Mouse (Mus musculus): ENCODE data around the gene Pmf1. TPM values are rescaled to one million over a fixed set of nuclear protein-coding genes. Genes with fewer than 3 reads are reported as not detected.
"Not testable (repeated sequence)": the region's sequence is repeated elsewhere in the genome, so short reads cannot be mapped to it uniquely, and the experiment has no call there.

Pmf1 gene
- total and polyA plus RNA-seq, 2 experiments, result 12.9 to 68.1 TPM

DNA sequence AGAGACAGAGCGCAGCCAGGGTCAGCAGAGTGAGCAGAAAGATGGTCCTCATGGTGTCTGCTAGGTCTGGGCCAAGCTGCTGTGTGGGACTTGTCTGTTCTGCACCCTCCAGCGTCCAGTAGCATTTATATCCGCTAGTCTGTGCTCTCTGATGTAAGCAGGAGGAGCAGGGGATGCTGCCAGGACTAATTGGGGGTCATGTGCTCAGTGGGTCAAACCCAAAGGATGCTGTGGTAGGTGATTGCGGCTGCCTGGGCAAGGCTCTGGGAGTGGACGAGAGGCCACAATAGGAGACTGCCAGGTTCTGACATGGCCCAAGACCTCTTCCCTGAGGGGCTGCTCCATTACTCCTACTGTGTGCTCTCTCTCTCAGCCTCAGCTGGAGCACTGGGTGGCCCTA, 25.8 kb downstream of the Pmf1 start, which contains the start of gene Bglap:
Gene Bglap, minus strand, starts transcription at position 101 of the 400 bp plus-strand sequence.
- no peak within 1 kb of the TSS for H3K9ac ChIP-seq (ENCODE audit: low read depth, low read length)
- H3K27me3 ChIP-seq (ENCODE audit: control insufficient read depth, insufficient read depth, low read length), result no peaks in the 10 kb centered on the region
- no peaks in the 10 kb centered on the region for H3K36me3 ChIP-seq (ENCODE audit: control insufficient read depth, insufficient read depth, low read length)
- no peak within 1 kb of the TSS for H3K27ac ChIP-seq (replicated peaks; ENCODE audit: insufficient read depth, low read depth, low read length)
- no peak for DNase-seq (ENCODE audit: extremely low read depth, low read depth, low spot score)
- no peak within 1 kb of the TSS for H3K4me3 ChIP-seq (ENCODE audit: insufficient read depth, low read depth, low read length)
- TF ChIP-seq CTCF (IDR thresholded peaks at IDR 0.05; ENCODE audit: low read depth, low read length) (no peak), POLR2A (IDR thresholded peaks at IDR 0.05; ENCODE audit: extremely low read depth, insufficient read depth, low read length) (no peak)
- no peaks in the 10 kb centered on the region for H3K79me2 ChIP-seq (ENCODE audit: control insufficient read depth, insufficient read depth, low read length)
- H3K4me1 ChIP-seq (ENCODE audit: control insufficient read depth, insufficient read depth, low read length), result no peaks in the 10 kb centered on the region
- WGBS, result 74% methylated on average over 5 of the region's 5 CpGs

DNA sequence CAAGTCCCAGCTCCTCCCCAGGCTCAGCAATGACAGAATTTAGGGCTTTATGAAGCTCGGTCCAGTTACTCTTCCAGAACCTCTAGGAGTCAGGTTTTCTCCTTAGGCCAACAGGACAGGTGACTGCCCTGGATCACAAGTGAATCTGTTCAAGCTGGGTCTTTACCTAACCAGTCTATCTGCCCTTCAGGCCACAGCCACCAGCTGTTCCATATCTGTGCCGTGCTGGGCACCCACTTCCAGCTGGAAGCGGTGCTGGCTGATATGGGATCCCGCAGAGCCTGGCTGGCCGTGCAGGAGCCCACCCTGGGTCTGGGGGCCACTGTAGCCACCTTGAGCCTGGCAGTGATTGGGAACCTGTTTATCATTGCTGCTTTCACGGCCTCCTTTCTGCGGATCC, 27.7 kb downstream of the Pmf1 start:
- not testable (repeated sequence) for H3K4me1 ChIP-seq (ENCODE audit: control insufficient read depth, insufficient read depth, low read length); H3K9ac ChIP-seq (ENCODE audit: low read depth, low read length); H3K4me3 ChIP-seq (ENCODE audit: insufficient read depth, low read depth, low read length); DNase-seq (ENCODE audit: extremely low read depth, low read depth, low spot score); H3K36me3 ChIP-seq (ENCODE audit: control insufficient read depth, insufficient read depth, low read length); H3K79me2 ChIP-seq (ENCODE audit: control insufficient read depth, insufficient read depth, low read length); H3K27ac ChIP-seq (replicated peaks; ENCODE audit: insufficient read depth, low read depth, low read length); H3K27me3 ChIP-seq (ENCODE audit: control insufficient read depth, insufficient read depth, low read length)
- 38% methylated on average over 1 of the region's 7 CpGs for WGBS

- not testable (repeated sequence) for H3K27me3 ChIP-seq (ENCODE audit: control insufficient read depth, insufficient read depth, low read length); H3K9ac ChIP-seq (ENCODE audit: low read depth, low read length); DNase-seq (ENCODE audit: extremely low read depth, low read depth, low spot score); H3K79me2 ChIP-seq (ENCODE audit: control insufficient read depth, insufficient read depth, low read length); H3K4me1 ChIP-seq (ENCODE audit: control insufficient read depth, insufficient read depth, low read length); H3K4me3 ChIP-seq (ENCODE audit: insufficient read depth, low read depth, low read length); H3K27ac ChIP-seq (replicated peaks; ENCODE audit: insufficient read depth, low read depth, low read length); H3K36me3 ChIP-seq (ENCODE audit: control insufficient read depth, insufficient read depth, low read length)
- 21% methylated on average over 21 of the region's 22 CpGs for WGBS
Measured at GRCm38 (mm10) chr3:88381389-88382315, 28.5 kb downstream of the Pmf1 start.

- H3K4me3 ChIP-seq (ENCODE audit: insufficient read depth, low read depth, low read length); DNase-seq (ENCODE audit: extremely low read depth, low read depth, low spot score); H3K27me3 ChIP-seq (ENCODE audit: control insufficient read depth, insufficient read depth, low read length); H3K79me2 ChIP-seq (ENCODE audit: control insufficient read depth, insufficient read depth, low read length); H3K27ac ChIP-seq (replicated peaks; ENCODE audit: insufficient read depth, low read depth, low read length); H3K4me1 ChIP-seq (ENCODE audit: control insufficient read depth, insufficient read depth, low read length); H3K9ac ChIP-seq (ENCODE audit: low read depth, low read length); H3K36me3 ChIP-seq (ENCODE audit: control insufficient read depth, insufficient read depth, low read length): not testable (repeated sequence)
- 89% methylated on average over 5 of the region's 5 CpGs for WGBS
Measured at GRCm38 (mm10) chr3:88378599-88378998, 31.5 kb downstream of the Pmf1 start, which contains the start of gene Bglap2. TSS of gene Bglap2 (minus strand) at chr3:88378699.

DNA sequence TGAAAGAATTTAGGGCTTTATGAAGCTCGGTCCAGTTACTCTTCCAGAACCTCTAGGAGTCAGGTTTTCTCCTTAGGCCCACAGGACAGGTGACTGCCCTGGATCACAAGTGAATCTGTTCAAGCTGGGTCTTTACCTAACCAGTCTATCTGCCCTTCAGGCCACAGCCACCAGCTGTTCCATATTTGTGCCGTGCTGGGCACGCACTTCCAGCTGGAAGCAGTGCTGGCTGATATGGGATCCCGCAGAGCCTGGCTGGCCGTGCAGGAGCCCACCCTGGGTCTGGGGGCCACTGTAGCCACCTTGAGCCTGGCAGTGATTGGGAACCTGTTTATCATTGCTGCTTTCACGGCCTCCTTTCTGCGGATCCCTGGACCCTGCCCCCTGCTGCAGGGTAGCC, 33.5 kb downstream of the Pmf1 start:
- WGBS, result 47% methylated on average over 7 of the region's 7 CpGs
- not testable (repeated sequence) for H3K4me3 ChIP-seq (ENCODE audit: insufficient read depth, low read depth, low read length); H3K4me1 ChIP-seq (ENCODE audit: control insufficient read depth, insufficient read depth, low read length); H3K27ac ChIP-seq (replicated peaks; ENCODE audit: insufficient read depth, low read depth, low read length); H3K9ac ChIP-seq (ENCODE audit: low read depth, low read length); H3K36me3 ChIP-seq (ENCODE audit: control insufficient read depth, insufficient read depth, low read length); H3K79me2 ChIP-seq (ENCODE audit: control insufficient read depth, insufficient read depth, low read length); DNase-seq (ENCODE audit: extremely low read depth, low read depth, low spot score); H3K27me3 ChIP-seq (ENCODE audit: control insufficient read depth, insufficient read depth, low read length)

- not testable (repeated sequence) for H3K9ac ChIP-seq (ENCODE audit: low read depth, low read length); H3K4me1 ChIP-seq (ENCODE audit: control insufficient read depth, insufficient read depth, low read length); H3K27ac ChIP-seq (replicated peaks; ENCODE audit: insufficient read depth, low read depth, low read length); H3K4me3 ChIP-seq (ENCODE audit: insufficient read depth, low read depth, low read length); H3K79me2 ChIP-seq (ENCODE audit: control insufficient read depth, insufficient read depth, low read length); H3K27me3 ChIP-seq (ENCODE audit: control insufficient read depth, insufficient read depth, low read length); H3K36me3 ChIP-seq (ENCODE audit: control insufficient read depth, insufficient read depth, low read length)
- peak; percentile 39 for DNase-seq (ENCODE audit: extremely low read depth, low read depth, low spot score)
- WGBS, result 13% methylated on average over 19 of the region's 19 CpGs
Measured at GRCm38 (mm10) chr3:88375750-88376626, 34.1 kb downstream of the Pmf1 start.

DNA sequence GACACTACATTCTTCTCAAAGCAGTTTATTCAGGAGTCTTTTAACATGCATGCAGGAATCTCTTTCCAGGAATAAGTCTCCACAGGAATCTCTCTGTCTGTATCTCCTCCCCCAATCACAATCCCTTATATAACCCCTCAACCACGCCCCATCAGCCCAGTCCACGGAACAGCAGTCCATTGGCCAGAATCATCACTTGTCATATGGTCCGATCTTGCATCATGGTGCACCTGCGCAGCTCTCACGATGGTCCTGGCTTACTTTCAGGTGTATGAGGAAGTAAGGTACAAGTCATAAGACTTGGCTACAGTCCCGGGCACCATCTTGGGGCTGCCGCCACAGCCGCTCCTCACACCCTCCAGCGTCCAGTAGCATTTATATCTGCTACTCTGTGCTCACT, 37.5 kb downstream of the Pmf1 start, which contains the start of gene Bglap3:
Gene Bglap3, minus strand, starts transcription at position 101 of the 400 bp plus-strand sequence.
- not testable (repeated sequence) for H3K79me2 ChIP-seq (ENCODE audit: control insufficient read depth, insufficient read depth, low read length); H3K9ac ChIP-seq (ENCODE audit: low read depth, low read length); H3K36me3 ChIP-seq (ENCODE audit: control insufficient read depth, insufficient read depth, low read length); H3K27ac ChIP-seq (replicated peaks; ENCODE audit: insufficient read depth, low read depth, low read length); H3K4me1 ChIP-seq (ENCODE audit: control insufficient read depth, insufficient read depth, low read length); H3K27me3 ChIP-seq (ENCODE audit: control insufficient read depth, insufficient read depth, low read length); DNase-seq (ENCODE audit: extremely low read depth, low read depth, low spot score); H3K4me3 ChIP-seq (ENCODE audit: insufficient read depth, low read depth, low read length)
- 94% methylated on average over 9 of the region's 9 CpGs for WGBS

DNA sequence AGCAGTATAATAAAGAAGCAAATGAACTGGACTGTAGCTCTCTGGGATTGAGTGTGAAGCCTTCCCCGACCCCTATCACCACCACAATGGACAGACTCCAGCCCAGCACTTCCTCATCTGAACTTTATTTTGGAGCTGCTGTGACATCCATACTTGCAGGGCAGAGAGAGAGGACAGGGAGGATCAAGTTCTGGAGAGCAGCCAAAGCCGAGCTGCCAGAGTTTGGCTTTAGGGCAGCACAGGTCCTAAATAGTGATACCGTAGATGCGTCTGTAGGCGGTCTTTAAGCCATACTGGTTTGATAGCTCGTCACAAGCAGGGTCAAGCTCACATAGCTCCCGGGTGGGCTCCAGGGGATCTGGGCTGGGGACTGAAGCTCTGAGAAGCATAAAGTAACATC, 41.6 kb downstream of the Pmf1 start:
- not testable (repeated sequence) for H3K9ac ChIP-seq (ENCODE audit: low read depth, low read length); DNase-seq (ENCODE audit: extremely low read depth, low read depth, low spot score); H3K27me3 ChIP-seq (ENCODE audit: control insufficient read depth, insufficient read depth, low read length); H3K36me3 ChIP-seq (ENCODE audit: control insufficient read depth, insufficient read depth, low read length); H3K4me1 ChIP-seq (ENCODE audit: control insufficient read depth, insufficient read depth, low read length); H3K27ac ChIP-seq (replicated peaks; ENCODE audit: insufficient read depth, low read depth, low read length); H3K79me2 ChIP-seq (ENCODE audit: control insufficient read depth, insufficient read depth, low read length); H3K4me3 ChIP-seq (ENCODE audit: insufficient read depth, low read depth, low read length)
- WGBS, result 89% methylated on average over 7 of the region's 7 CpGs

Measured in liver, adult 2 months (tissue).